Mouse (Mus musculus) hindbrain, embryonic 13.5 days (tissue): Measurements from ENCODE around the gene Nup210. TPM values are rescaled to one million over a fixed set of nuclear protein-coding genes. Genes with fewer than 3 reads are reported as not detected.

Experiments used
- ATAC-seq: fragments of 200-750 bp; cut with Nextera tagmentation; 2 replicates; pipeline ENCODE4 v1.8.0; 2017; ENCODE audit warnings: moderate TSS enrichment; ENCODE audit not compliant: low FRiP score
- H3K27ac ChIP-seq: fragments of 300-500 bp; sonication (generic); 2 replicates; pipeline ENCODE4 v1.5.1; 2015; ENCODE audit warnings: inconsistent platforms, mild to moderate bottlenecking, moderate library complexity
- H3K27me3 ChIP-seq: fragments of 300-500 bp; sonication (generic); 2 replicates; pipeline ENCODE4 v1.6.1; 2015; ENCODE audit warnings: mild to moderate bottlenecking, inconsistent platforms
- H3K36me3 ChIP-seq: fragments of 300-500 bp; sonication (generic); 2 replicates; pipeline ENCODE4 v1.6.1; 2015; ENCODE audit warnings: mild to moderate bottlenecking, inconsistent platforms
- H3K4me1 ChIP-seq: fragments of 300-500 bp; sonication (generic); replicated peaks from 2 replicates; pipeline ENCODE4 v1.6.1; 2015; ENCODE audit warnings: inconsistent platforms
- H3K4me2 ChIP-seq: fragments of 300-500 bp; sonication (generic); 2 replicates; pipeline ENCODE4 v1.6.1; 2015; ENCODE audit warnings: inconsistent platforms, mild to moderate bottlenecking, moderate library complexity
- H3K4me3 ChIP-seq: fragments of 300-500 bp; sonication (generic); 2 replicates; pipeline ENCODE4 v1.5.1; 2015; ENCODE audit warnings: mild to moderate bottlenecking, inconsistent platforms
- H3K9ac ChIP-seq: fragments of 300-500 bp; sonication (generic); 2 replicates; pipeline ENCODE4 v1.6.1; 2015; ENCODE audit warnings: mild to moderate bottlenecking, inconsistent platforms
- H3K9me3 ChIP-seq: fragments of 300-500 bp; sonication (generic); 2 replicates; pipeline ENCODE4 v1.6.1; 2016; ENCODE audit warnings: inconsistent platforms
- WGBS: fragments of 180-500 bp; shearing (Covaris S2); methylation state at CpG from one replicate; pipeline ENCODE4 v1.1.7; 2015; 5-methylcytosine and 5-hydroxymethylcytosine counted together
- polyA plus RNA-seq: library from polyadenylated mRNA; unstranded; fragments of >200 nt; fragmentation: Nextera tagmentation; extraction: Ambion mirVana; gene quantifications from 2 replicates; pipeline ENCODE4 v1.2.1, GENCODE M21; 2015

The Nup210 gene
- polyA plus RNA-seq, 1 experiment from 2014 or later: 17.4 TPM

- no peak for ATAC-seq
- H3K9me3 ChIP-seq: no peaks in the 10 kb centered on the region
- H3K9ac ChIP-seq: no peak overlapping the region
- no peak overlapping the region for H3K4me3 ChIP-seq
- 44% methylated on average over 7 of the region's 7 CpGs for WGBS
- no peaks in the 10 kb centered on the region for H3K36me3 ChIP-seq
- peak overlapping the region; percentile 48; the same call in 1 of the 2 replicates for H3K4me2 ChIP-seq
- no peaks in the 10 kb centered on the region for H3K27me3 ChIP-seq
- peaks cover 17% of the 10 kb centered on the region for H3K4me1 ChIP-seq
- 0 out of 2 replicates have a peak overlapping the region, but pooled peaks have one; percentile 56 for H3K27ac ChIP-seq
Measured at GRCm38 (mm10) chr6:91001566-91001965, 115.1 kb downstream of the Nup210 start.

DNA sequence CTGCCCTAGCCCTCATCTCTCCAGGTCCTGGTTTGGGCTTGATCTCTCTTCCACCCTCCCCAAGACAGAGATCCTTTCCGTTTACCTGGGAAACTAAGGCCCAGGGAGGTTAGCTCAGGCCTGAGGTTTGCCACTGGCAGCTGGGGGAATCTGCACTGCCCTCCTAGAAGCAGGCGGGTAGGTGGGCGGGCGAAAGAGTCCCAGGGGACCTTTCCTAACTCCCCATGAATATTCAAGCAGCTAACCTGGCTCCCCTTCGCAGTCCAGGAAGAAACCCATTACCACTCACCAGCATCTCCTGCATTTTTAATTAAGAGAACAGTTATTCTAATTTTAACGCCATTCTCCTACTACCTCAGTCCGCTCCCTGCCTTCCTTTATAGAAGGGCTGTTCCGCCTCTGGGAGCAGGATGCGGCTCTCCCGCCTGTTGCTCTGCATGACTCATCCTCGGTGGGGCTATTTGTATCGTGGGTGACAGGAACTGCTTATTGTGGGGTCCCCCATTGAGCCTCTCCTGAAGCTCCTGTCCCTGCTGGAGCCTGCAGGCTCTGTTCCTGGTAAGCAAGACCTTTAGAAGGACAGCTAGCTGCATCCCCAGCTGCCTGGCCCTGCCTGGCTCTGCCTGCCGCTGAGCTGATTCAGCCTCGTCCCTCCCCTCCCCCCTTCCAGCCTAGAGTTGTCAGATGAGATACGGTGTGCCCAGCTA lies 115.7 kb downstream of the Nup210 start:
- peak overlapping the region; percentile 31; the same call in 1 of the 2 replicates for H3K9ac ChIP-seq
- peak overlapping the region; percentile 48 for H3K4me2 ChIP-seq
- peaks cover 17% of the 10 kb centered on the region for H3K4me1 ChIP-seq
- ATAC-seq: peak; percentile 71
- H3K4me3 ChIP-seq: no peak overlapping the region
- peak overlapping the region; percentile 56 for H3K27ac ChIP-seq
- H3K27me3 ChIP-seq: no peaks in the 10 kb centered on the region
- no peaks in the 10 kb centered on the region for H3K9me3 ChIP-seq
- 8% methylated on average over 15 of the region's 15 CpGs for WGBS
- H3K36me3 ChIP-seq: no peaks in the 10 kb centered on the region

DNA sequence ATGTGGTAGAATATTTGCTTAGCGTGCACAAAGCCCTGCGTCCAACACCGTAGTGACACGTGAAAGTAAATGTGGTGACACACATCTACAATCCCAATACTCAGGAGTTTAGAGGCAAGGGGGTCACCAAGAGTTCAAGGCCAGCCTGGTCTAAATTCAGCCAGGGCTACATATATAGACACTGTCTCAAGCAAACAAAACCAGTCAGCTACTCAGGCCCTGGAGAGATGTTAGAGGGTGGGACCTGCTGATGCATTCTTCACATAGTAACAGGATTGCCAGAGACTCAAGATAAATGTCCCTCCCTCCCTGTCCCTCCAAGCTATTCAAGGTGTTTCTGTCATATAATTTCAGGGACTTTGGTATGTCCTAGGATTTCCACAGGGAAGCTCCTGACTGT lies 117.5 kb downstream of the Nup210 start:
- Histone ChIP-seq H3K27me3 (no peaks in the 10 kb centered on the region), H3K9ac (no peak overlapping the region), H3K4me1 (peaks cover 17% of the 10 kb centered on the region), H3K9me3 (no peaks in the 10 kb centered on the region), H3K4me2 (no peak overlapping the region), H3K27ac (no peak overlapping the region), H3K36me3 (no peaks in the 10 kb centered on the region), H3K4me3 (no peak overlapping the region)
- WGBS: 95% methylated on average over 4 of the region's 4 CpGs
- no peak for ATAC-seq

DNA sequence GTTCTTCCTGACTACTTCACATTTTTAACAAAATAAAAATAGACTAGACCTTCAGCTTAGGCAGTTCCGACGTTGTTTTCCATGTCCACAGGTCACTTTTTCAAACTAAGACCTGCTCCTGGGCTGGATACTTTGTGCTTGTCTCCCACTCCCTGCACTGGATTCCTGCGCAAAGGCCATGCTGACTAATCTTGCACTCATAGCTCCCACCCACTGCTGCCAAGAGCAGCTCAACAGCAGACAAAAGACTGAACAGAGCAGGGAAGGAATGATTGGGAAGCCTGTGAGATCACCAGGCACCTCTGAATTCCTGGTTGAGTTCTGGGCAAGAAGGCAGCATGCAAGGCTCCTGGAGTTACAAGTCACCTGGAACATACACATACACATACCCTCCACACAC lies 119.6 kb downstream of the Nup210 start:
- H3K36me3 ChIP-seq: no peaks in the 10 kb centered on the region
- no peak for ATAC-seq
- peaks cover 17% of the 10 kb centered on the region for H3K4me1 ChIP-seq
- H3K27me3 ChIP-seq: no peaks in the 10 kb centered on the region
- no peak overlapping the region for H3K4me2 ChIP-seq
- H3K4me3 ChIP-seq: no peak overlapping the region
- H3K9ac ChIP-seq: no peak overlapping the region
- peaks cover 8% of the 10 kb centered on the region; the same call in 1 of the 2 replicates for H3K9me3 ChIP-seq
- no peak overlapping the region for H3K27ac ChIP-seq
- WGBS: 93% methylated on average over 3 of the region's 3 CpGs

DNA sequence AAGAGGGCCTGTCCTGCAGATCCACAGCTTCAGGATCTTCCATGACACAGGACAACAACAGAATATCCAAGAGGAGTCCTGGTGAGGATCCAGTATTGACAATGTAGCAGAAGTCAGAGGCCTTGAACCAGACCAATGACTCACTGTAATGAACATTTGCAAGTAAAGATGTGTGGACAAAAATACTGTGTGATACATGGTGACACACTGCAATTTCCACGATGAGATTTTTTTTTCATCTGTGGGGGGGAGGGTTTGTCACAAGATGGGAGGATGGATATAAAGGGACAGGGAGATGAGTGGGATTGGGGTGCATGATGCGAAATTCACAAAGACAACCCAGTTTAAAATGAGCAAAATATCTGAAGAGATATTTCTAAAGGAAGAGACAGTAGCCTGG lies 120.4 kb downstream of the Nup210 start:
- Histone ChIP-seq H3K4me2 (no peak overlapping the region), H3K9me3 (peaks cover 9% of the 10 kb centered on the region; the same call in 1 of the 2 replicates), H3K36me3 (no peaks in the 10 kb centered on the region), H3K27ac (no peak overlapping the region), H3K9ac (no peak overlapping the region), H3K4me1 (peaks cover 13% of the 10 kb centered on the region), H3K4me3 (no peak overlapping the region), H3K27me3 (no peaks in the 10 kb centered on the region)
- WGBS: 92% methylated on average over 2 of the region's 2 CpGs
- ATAC-seq: no peak

DNA sequence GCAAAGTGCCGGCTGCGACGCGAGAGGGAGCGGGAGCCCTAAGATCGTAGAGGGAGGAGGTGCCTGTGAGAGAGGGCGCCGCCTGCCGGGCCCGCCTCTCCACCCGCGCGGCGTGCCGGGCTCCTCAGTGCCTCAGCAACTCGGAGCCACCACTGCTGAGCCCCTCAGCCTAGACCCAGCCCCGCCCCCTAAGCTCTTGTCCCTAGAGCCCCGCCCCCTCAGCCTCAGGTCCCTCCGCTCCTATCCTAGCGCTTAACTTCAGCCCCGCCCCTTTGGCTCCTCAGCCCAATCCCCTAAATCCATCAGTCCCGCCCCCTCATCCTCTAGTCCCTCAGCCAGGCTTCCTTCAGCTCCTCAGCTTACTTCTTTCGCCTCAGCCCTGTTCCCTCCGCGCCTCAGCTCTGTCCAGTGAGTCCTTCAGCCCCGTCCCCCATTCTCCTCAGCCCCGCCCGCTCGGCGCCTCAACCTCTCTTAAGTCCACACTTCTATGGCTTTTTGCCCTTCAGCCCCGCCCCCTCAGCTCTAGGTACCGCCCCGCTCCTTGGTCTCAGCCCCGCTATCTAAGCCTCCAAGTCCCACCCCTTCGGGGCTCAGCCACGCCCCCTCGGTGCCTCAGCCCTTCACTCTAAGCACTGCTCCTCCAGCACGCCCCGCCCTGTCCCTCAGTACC lies 127.8 kb downstream of the Nup210 start, which contains the start of gene Iqsec1:
Iqsec1 (minus strand) TSS at position 38 of the 670 bp plus-strand sequence.
- Histone ChIP-seq H3K27me3 (peaks cover 11% of the 10 kb centered on the region; the same call in 1 of the 2 replicates), H3K27ac (peak within 1 kb of the TSS; percentile 62), H3K36me3 (no peaks in the 10 kb centered on the region), H3K4me3 (peak within 1 kb of the TSS; percentile 80), H3K4me2 (peak within 1 kb of the TSS; percentile 99), H3K9me3 (peaks cover 22% of the 10 kb centered on the region), H3K9ac (peak within 1 kb of the TSS; percentile 85), H3K4me1 (peaks cover 27% of the 10 kb centered on the region)
- WGBS: 2% methylated on average over 31 of the region's 39 CpGs
- peak; percentile 93 for ATAC-seq

DNA sequence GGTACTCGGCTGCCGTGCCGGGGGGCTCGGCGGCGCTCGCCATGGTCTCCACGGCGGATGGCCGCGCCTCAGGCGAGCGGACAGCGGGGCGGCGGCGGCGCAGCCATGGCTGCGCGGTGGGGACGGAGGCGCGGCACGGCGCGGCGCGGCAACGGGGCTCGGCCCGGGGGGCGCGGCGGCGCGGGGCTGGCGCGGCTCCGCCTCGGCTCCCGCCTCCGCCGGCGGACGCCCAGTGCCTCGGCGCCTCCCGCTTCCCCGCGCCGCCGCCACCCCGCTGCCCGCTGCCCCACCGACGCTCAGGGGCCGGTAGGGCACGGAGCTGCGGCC lies 128.4 kb downstream of the Nup210 start:
- ATAC-seq: peak; percentile 34
- H3K4me3 ChIP-seq: peak overlapping the region; percentile 80
- peaks cover 27% of the 10 kb centered on the region for H3K4me1 ChIP-seq
- H3K27ac ChIP-seq: peak overlapping the region; percentile 62
- H3K9ac ChIP-seq: peak overlapping the region; percentile 85
- H3K36me3 ChIP-seq: no peaks in the 10 kb centered on the region
- peaks cover 11% of the 10 kb centered on the region; the same call in 1 of the 2 replicates for H3K27me3 ChIP-seq
- peak overlapping the region; percentile 99 for H3K4me2 ChIP-seq
- peaks cover 20% of the 10 kb centered on the region for H3K9me3 ChIP-seq
- 1% methylated on average over 23 of the region's 59 CpGs for WGBS

- Histone ChIP-seq H3K4me1 (peaks cover 27% of the 10 kb centered on the region), H3K27ac (peak overlapping the region; percentile 62), H3K4me2 (peak overlapping the region; percentile 99), H3K9ac (peak overlapping the region; percentile 85), H3K9me3 (peaks cover 17% of the 10 kb centered on the region), H3K36me3 (no peaks in the 10 kb centered on the region), H3K27me3 (peaks cover 11% of the 10 kb centered on the region; the same call in 1 of the 2 replicates), H3K4me3 (peak overlapping the region; percentile 80)
- WGBS: under 1% methylated on average over 76 of the region's 76 CpGs
- peak; percentile 29 for ATAC-seq
Measured at GRCm38 (mm10) chr6:90987561-90988298, 128.9 kb downstream of the Nup210 start.

DNA sequence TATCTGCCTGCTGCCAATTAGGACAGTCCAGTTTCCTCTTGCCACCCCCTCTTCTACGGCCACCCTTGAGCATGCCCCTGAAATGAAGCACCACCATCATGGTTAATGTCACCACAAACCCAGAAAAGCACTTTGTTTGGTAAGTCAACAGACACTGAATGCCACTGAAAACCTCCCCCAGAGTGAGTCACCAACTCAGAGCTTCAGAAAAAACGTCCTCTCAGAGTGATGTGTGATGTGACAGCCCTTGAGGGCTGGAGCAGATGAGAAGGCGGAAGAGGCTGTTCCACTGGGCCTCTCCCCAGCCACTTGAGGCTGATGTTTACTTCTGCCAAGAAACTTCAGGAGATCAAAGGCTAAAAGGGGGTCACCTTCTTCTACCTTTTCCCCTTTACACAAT lies 132.5 kb downstream of the Nup210 start:
- no peaks in the 10 kb centered on the region for H3K36me3 ChIP-seq
- H3K4me2 ChIP-seq: no peak overlapping the region
- H3K4me3 ChIP-seq: no peak overlapping the region
- no peak overlapping the region for H3K9ac ChIP-seq
- WGBS: 67% methylated on average over 3 of the region's 3 CpGs
- H3K4me1 ChIP-seq: peaks cover 27% of the 10 kb centered on the region
- peaks cover 11% of the 10 kb centered on the region; the same call in 1 of the 2 replicates for H3K27me3 ChIP-seq
- no peak for ATAC-seq
- no peaks in the 10 kb centered on the region for H3K9me3 ChIP-seq
- H3K27ac ChIP-seq: no peak overlapping the region

DNA sequence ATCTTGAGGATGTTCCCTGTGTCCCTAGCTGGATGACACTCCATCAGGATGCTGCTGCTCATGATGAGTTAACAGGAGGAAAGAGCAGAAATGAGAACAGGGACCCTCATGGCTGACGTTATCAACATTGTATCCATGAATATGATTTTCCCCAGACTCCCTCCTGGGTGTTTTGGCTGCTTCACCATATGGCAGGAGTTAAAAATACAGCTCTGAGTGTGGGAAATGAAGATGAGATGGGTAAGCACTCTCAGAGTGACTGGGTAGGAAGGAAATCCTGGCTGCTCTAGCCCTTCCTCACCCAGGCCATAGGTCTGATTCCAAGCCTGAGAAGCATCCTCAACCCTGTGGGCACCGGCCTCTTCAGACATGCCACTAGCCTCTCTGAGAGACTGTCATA lies 142.3 kb downstream of the Nup210 start:
- Histone ChIP-seq H3K9ac (no peak overlapping the region), H3K9me3 (no peaks in the 10 kb centered on the region), H3K4me1 (peaks cover 8% of the 10 kb centered on the region; the same call in 1 of the 2 replicates), H3K4me3 (no peak overlapping the region), H3K27me3 (no peaks in the 10 kb centered on the region), H3K4me2 (no peak overlapping the region), H3K27ac (no peak overlapping the region), H3K36me3 (no peaks in the 10 kb centered on the region)
- WGBS: 85% methylated on average over 2 of the region's 2 CpGs
- no peak for ATAC-seq

GRCm38 (mm10) chr6:90969341-90969871 lies 147.2 kb downstream of the Nup210 start:
- no peaks in the 10 kb centered on the region for H3K27me3 ChIP-seq
- no peaks in the 10 kb centered on the region for H3K9me3 ChIP-seq
- no peak overlapping the region for H3K9ac ChIP-seq
- H3K4me1 ChIP-seq: peaks cover 9% of the 10 kb centered on the region; the same call in 1 of the 2 replicates
- no peak overlapping the region for H3K4me3 ChIP-seq
- no peaks in the 10 kb centered on the region for H3K36me3 ChIP-seq
- 32% methylated on average over 2 of the region's 2 CpGs for WGBS
- H3K27ac ChIP-seq: no peak overlapping the region
- no peak overlapping the region for H3K4me2 ChIP-seq
- no peak for ATAC-seq
